Mouse (Mus musculus): ENCODE data around the gene Cyp2j6.

- TF ChIP-seq CHD2 (IDR thresholded peaks at IDR 0.05; ENCODE audit: low read depth, low read length) (no peak), ZNF384 (IDR thresholded peaks at IDR 0.05; ENCODE audit: low read depth, low read length) (no peak)
Observed at GRCm38 (mm10) chr4:96581425-96582088, 28.1 kb upstream of the Cyp2j6 start.
